Comparison of ENCODE assay signal across 8 mouse cellular contexts in the genomic region with DNA sequence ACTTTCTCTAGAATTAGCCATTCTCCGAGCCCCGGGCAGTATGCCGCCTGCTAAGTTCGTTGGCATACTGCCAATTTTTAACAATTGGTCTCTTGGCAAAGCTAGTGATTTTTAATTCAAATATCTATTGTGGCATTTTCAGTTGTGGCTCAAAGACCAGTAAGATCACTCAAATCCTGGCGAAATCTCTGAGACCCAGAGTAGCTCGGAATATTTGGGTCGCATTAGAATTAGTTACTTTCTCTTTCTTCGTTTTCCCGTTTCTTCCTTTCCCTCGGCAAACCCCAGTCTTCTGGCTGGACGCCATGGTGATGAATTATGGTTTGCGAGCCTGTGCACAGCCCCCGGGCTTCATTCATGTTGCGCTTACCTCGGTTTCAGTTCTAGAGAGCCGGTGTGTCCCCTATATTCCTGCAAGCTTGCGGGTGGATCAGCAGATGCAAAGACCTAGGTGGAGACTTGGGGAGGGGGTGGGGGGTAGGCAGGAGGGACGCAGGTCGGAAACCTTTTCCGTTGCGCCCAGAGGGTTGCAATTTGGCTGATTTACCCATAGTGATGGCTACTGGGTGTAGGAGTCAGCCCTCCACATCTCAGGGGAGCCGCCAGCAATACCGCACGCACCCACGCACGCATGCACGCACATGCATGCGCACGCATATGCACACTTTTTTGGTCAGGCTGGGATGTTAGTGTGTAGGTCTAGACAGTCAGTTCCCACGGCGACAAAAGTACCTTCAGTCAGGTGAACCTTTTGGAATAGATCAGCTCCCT. TPM values are rescaled to one million over a fixed set of nuclear protein-coding genes. Genes with fewer than 3 reads are reported as not detected.
DNase-seq lines count a peak whose midpoint lies in the region; ATAC-seq and TF ChIP-seq lines count a peak whose summit lies in the region.

No protein-coding gene starts in this region.

- H3K4me2 ChIP-seq in hindbrain, postnatal 0 days (ENCODE audit: low read depth, low read length): peak overlapping the region; percentile 67
- 0 out of 2 replicates have a peak overlapping the region, but pooled peaks have one; percentile 2 for H3K4me2 ChIP-seq in midbrain, embryonic 11.5 days
- H3K4me2 ChIP-seq in stomach, embryonic 15.5 days: peak overlapping the region; percentile 59

- H3K4me1 ChIP-seq in hindbrain, postnatal 0 days (ENCODE audit: insufficient read depth, low read length): peaks cover 13% of the 10 kb centered on the region
- peaks cover 5% of the 10 kb centered on the region for H3K4me1 ChIP-seq in midbrain, embryonic 11.5 days (ENCODE audit: control insufficient read depth, insufficient read depth, low read length)
- 0 out of 2 replicates have a peak, but pooled peaks cover 6% of the 10 kb centered on the region for H3K4me1 ChIP-seq in stomach, embryonic 15.5 days

- 18% methylated on average over 31 of the region's 31 CpGs for WGBS in hindbrain, postnatal 0 days
- 64% methylated on average over 31 of the region's 31 CpGs for WGBS in midbrain, embryonic 11.5 days
- WGBS in stomach, embryonic 15.5 days: 40% methylated on average over 31 of the region's 31 CpGs

- TF ChIP-seq CTCF in hindbrain, postnatal 0 days (IDR thresholded peaks at IDR 0.05; ENCODE audit: low read depth): no peak

- peak overlapping the region; percentile 43 for H3K4me3 ChIP-seq in hindbrain, postnatal 0 days (ENCODE audit: low read length)
- H3K4me3 ChIP-seq in midbrain, embryonic 11.5 days (ENCODE audit: low read depth, low read length): no peak overlapping the region
- peak overlapping the region; percentile 42 for H3K4me3 ChIP-seq in stomach, embryonic 15.5 days (replicated peaks)

- H3K36me3 ChIP-seq in hindbrain, postnatal 0 days (ENCODE audit: insufficient read depth, low read length): no peaks in the 10 kb centered on the region
- H3K36me3 ChIP-seq in midbrain, embryonic 11.5 days (ENCODE audit: control insufficient read depth, insufficient read depth, low read length): no peaks in the 10 kb centered on the region
- H3K36me3 ChIP-seq in stomach, embryonic 15.5 days: no peaks in the 10 kb centered on the region

- peak; percentile 24; the same call in 1 of the 2 replicates for ATAC-seq in cerebellum, adult (ENCODE audit: insufficient number of reproducible peaks, low FRiP score, low TSS enrichment)
- ATAC-seq in hindbrain, postnatal 0 days: peak; percentile 50
- no peak for ATAC-seq in midbrain, embryonic 11.5 days (ENCODE audit: low FRiP score)
- ATAC-seq in stomach, embryonic 15.5 days (ENCODE audit: insufficient read depth, low FRiP score, low read depth): no peak

- no peaks in the 10 kb centered on the region for H3K27me3 ChIP-seq in hindbrain, postnatal 0 days (ENCODE audit: insufficient read depth, low read length)
- no peaks in the 10 kb centered on the region for H3K27me3 ChIP-seq in midbrain, embryonic 11.5 days (ENCODE audit: control insufficient read depth, insufficient read depth, low read length)
- no peaks in the 10 kb centered on the region for H3K27me3 ChIP-seq in stomach, embryonic 15.5 days (replicated peaks)

- H3K27ac ChIP-seq in hindbrain, postnatal 0 days: peak overlapping the region; percentile 56; the same call in 1 of the 2 replicates
- no peak overlapping the region for H3K27ac ChIP-seq in midbrain, embryonic 11.5 days (ENCODE audit: low read depth, low read length)
- H3K27ac ChIP-seq in stomach, embryonic 15.5 days: no peak overlapping the region; the same call in 1 of the 2 replicates

- H3K9ac ChIP-seq in hindbrain, postnatal 0 days (replicated peaks; ENCODE audit: low read length): peak overlapping the region; percentile 38
- no peak overlapping the region for H3K9ac ChIP-seq in midbrain, embryonic 11.5 days (ENCODE audit: low read length)
- no peak overlapping the region for H3K9ac ChIP-seq in stomach, embryonic 15.5 days

- H3K9me3 ChIP-seq in hindbrain, postnatal 0 days (ENCODE audit: low read length): no peaks in the 10 kb centered on the region
- no peaks in the 10 kb centered on the region for H3K9me3 ChIP-seq in midbrain, embryonic 11.5 days (ENCODE audit: control insufficient read depth, low read length)
- H3K9me3 ChIP-seq in stomach, embryonic 15.5 days: no peaks in the 10 kb centered on the region

- peak; percentile 40 for DNase-seq in embryo, embryonic 11 days
- DNase-seq in embryo, embryonic 9.5 days (ENCODE audit: extremely low spot score): no peak
- DNase-seq in frontal cortex, postnatal 14 days (ENCODE audit: low spot score in 2 of 2): peak; percentile 53 to 54
- peak; percentile 76 for DNase-seq in hindbrain, postnatal 0 days (ENCODE audit: low spot score)
- peak; percentile 30 to 73 for DNase-seq in left cerebral cortex, adult 8-10 months (ENCODE audit: low spot score in 2 of 2)
- no peak for DNase-seq in midbrain, embryonic 11.5 days (ENCODE audit: low spot score, missing footprints)

RNA-seq across cellular contexts. Expression of a gene that starts 3.6 kb away (rescaled TPM):
- 16.4 and 21.1 TPM in 2 replicates for total RNA-seq in hindbrain, postnatal 0 days (2014; rRNA removed)
- 4.9 and 7.0 TPM in 2 replicates for polyA plus RNA-seq in hindbrain, postnatal 0 days (2015; fragmentation: Nextera tagmentation; extraction: Ambion mirVana)
- total RNA-seq in left cerebral cortex, adult 8-10 months (2022): 1 to 10 TPM; 2.7 to 6.2 (median 3.1) TPM
- polyA plus RNA-seq in midbrain, embryonic 11.5 days (2014; fragmentation: Nextera tagmentation; extraction: Ambion mirVana): 1.1 and 1.4 TPM in 2 replicates
- 11.6 and 15.6 TPM in 2 replicates for polyA plus RNA-seq in stomach, embryonic 15.5 days (2015; fragmentation: Nextera tagmentation; extraction: Ambion mirVana)

Comparison
In these comparisons a context has a peak if more than half of its experiments do, and no peak if none do; other contexts are left out.
1. DNase-seq: peak in embryo, embryonic 11 days (single experiment), frontal cortex, postnatal 14 days (2 of 2), hindbrain, postnatal 0 days (single experiment) and left cerebral cortex, adult 8-10 months (2 of 2); none in embryo, embryonic 9.5 days (single experiment) and midbrain, embryonic 11.5 days (single experiment).
2. ATAC-seq: peak in cerebellum, adult (single experiment) and hindbrain, postnatal 0 days (single experiment); none in midbrain, embryonic 11.5 days (single experiment) and stomach, embryonic 15.5 days (single experiment).
3. H3K4me2 ChIP-seq: peak in every context shown above with its lines; median percentile 67 in hindbrain, postnatal 0 days; 59 in stomach, embryonic 15.5 days; 2 in midbrain, embryonic 11.5 days.